Mouse (Mus musculus) stomach, postnatal 0 days (tissue): ENCODE data around the gene Gm42791. TPM values are rescaled to one million over a fixed set of nuclear protein-coding genes. Genes with fewer than 3 reads are reported as not detected.

Source experiments
- ATAC-seq: fragments of 200-750 bp; cut with Nextera tagmentation; 2 replicates; pipeline ENCODE4 v1.8.0; 2017; ENCODE audit not compliant: low FRiP score, low TSS enrichment
- DNase-seq: peaks from one replicate; pipeline ENCODE4 v3.0.0-alpha.2; 2016; ENCODE audit warnings: low spot score
- H3K27ac ChIP-seq: fragments of 300-500 bp; sonication (generic); replicated peaks from 2 replicates; pipeline ENCODE4 v1.5.1; 2014; ENCODE audit warnings: mild to moderate bottlenecking, control low read depth
- H3K27me3 ChIP-seq: fragments of 300-500 bp; sonication (generic); 2 replicates; pipeline ENCODE4 v1.6.1; 2014; ENCODE audit warnings: low read length; ENCODE audit not compliant: control insufficient read depth, insufficient read depth
- H3K36me3 ChIP-seq: fragments of 300-500 bp; sonication (generic); 2 replicates; pipeline ENCODE4 v1.6.1; 2014; ENCODE audit warnings: low read length, mixed read lengths; ENCODE audit not compliant: control insufficient read depth, insufficient read depth
- H3K4me1 ChIP-seq: fragments of 300-500 bp; sonication (generic); replicated peaks from 2 replicates; pipeline ENCODE4 v1.6.1; 2014; ENCODE audit warnings: antibody characterized with exemption; ENCODE audit not compliant: control insufficient read depth, insufficient read depth
- H3K4me2 ChIP-seq: fragments of 300-500 bp; sonication (generic); replicated peaks from 2 replicates; pipeline ENCODE4 v1.6.1; 2014; ENCODE audit warnings: low read depth, mild to moderate bottlenecking, control low read depth, moderate library complexity
- H3K4me3 ChIP-seq: fragments of 300-500 bp; sonication (generic); 2 replicates; pipeline ENCODE4 v1.5.1; 2014; ENCODE audit warnings: low read depth, low read length, control low read depth
- H3K9ac ChIP-seq: fragments of 300-500 bp; sonication (generic); 2 replicates; pipeline ENCODE4 v1.6.1; 2014; ENCODE audit warnings: mild to moderate bottlenecking, low read length, control low read depth, mixed read lengths
- H3K9me3 ChIP-seq: fragments of 300-500 bp; sonication (generic); 2 replicates; pipeline ENCODE4 v1.6.1; 2016; ENCODE audit warnings: low read length; ENCODE audit not compliant: control insufficient read depth
- CTCF ChIP-seq: IDR thresholded peaks from 2 replicates; pipeline ENCODE4 v1.5.1; 2016; ENCODE audit warnings: antibody characterized with exemption, low read depth, mild to moderate bottlenecking, moderate library complexity
- EP300 ChIP-seq: optimal IDR thresholded peaks from 2 replicates; pipeline ENCODE3; 2016; ENCODE audit warnings: antibody characterized with exemption
- WGBS: fragments of 180-500 bp; shearing (Covaris S2); extraction: QIAGEN DNeasy Blood & Tissue Kit; methylation state at CpG from one replicate; pipeline ENCODE4 v1.1.7; 2014; 5-methylcytosine and 5-hydroxymethylcytosine counted together
- polyA plus RNA-seq: library from polyadenylated mRNA; unstranded; fragments of >200 nt; fragmentation: Nextera tagmentation; extraction: Ambion mirVana; gene quantifications from 2 replicates; pipeline ENCODE4 v1.2.1, GENCODE M21; 2015

The Gm42791 gene
- polyA plus RNA-seq, 1 experiment from 2014 or later = 0.99 TPM

DNA sequence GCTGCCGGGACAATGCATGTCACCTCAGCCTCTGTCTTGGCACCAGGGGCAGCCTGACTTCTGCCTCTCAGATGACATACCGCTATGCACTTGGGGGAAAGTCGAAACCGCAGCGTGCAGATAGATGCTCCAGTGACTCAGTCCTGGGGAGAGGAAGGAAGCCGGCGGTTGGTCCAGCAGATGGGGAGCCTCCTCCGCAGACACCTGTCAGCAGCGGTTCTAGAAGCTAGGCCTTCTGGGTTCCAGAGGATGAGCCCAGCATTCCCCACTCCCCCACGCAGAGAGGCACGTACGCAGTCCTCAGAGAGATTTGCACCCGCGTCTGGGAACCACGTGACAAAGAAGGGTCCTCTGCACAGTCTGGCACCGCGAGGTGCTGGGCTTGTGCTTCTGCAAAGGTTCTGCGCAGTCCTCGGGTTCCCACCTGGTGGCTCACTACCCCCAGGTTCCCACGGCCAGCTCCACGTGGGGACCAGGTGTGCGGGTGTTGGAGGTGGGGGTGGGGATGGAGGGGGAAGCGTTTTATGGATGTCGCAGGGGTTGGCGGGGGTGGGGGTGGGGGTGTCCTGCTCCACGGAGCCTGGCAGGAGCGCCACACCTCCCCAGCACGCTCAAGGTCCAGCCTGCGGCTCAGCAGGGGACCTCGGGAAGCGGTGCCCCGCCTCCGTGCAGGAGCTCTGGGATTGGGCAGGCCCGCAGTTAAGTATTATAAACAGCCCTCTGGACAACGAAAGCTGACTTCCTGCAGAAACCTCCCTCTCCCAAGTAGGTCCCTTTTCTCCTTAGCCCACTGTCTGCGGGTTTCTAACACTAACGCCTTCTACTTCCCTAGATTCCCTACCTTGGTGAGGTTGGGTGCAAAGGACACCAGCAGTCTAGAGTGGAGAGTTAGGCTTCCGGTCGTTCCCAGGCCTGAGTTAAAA lies 35.6 kb downstream of the Gm42791 start:
- Histone ChIP-seq H3K9ac (peak overlapping the region; percentile 50), H3K36me3 (no peaks in the 10 kb centered on the region), H3K4me3 (peak overlapping the region; percentile 39), H3K4me1 (peaks cover 6% of the 10 kb centered on the region; the same call in 1 of the 2 replicates), H3K9me3 (no peaks in the 10 kb centered on the region), H3K27me3 (no peaks in the 10 kb centered on the region), H3K4me2 (peak overlapping the region; percentile 69), H3K27ac (peak overlapping the region; percentile 85)
- TF ChIP-seq EP300 (no peak), CTCF (no peak)
- WGBS = 3% methylated on average over 39 of the region's 39 CpGs
- ATAC-seq = peak; percentile 88
- peak; percentile 85 for DNase-seq

DNA sequence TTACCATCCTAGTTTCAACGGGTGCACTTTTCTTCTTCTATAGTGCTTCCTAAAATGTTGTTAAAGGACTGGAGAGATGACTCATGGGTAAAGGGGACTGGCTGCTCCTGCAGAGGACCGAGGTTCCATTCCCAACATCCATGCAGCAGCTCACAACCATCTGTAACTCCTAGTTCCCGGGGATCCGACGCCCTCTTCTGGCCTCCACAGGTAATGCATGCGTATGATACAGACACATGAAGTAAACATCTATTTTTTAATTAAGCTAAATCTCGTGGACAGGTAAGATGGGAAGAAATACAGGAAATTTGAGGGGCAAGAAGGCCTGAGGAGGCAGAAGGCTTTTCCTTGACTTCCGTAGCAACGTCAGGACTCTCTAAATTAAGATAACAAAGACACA lies 36.6 kb downstream of the Gm42791 start:
- 51% methylated on average over 9 of the region's 9 CpGs for WGBS
- Histone ChIP-seq H3K27ac (no peak overlapping the region), H3K4me3 (no peak overlapping the region), H3K9ac (no peak overlapping the region), H3K4me1 (peaks cover 6% of the 10 kb centered on the region; the same call in 1 of the 2 replicates), H3K36me3 (no peaks in the 10 kb centered on the region), H3K9me3 (no peaks in the 10 kb centered on the region), H3K27me3 (no peaks in the 10 kb centered on the region), H3K4me2 (no peak overlapping the region)
- no peak for ATAC-seq
- no peak for DNase-seq
- TF ChIP-seq CTCF (peak; percentile 71), EP300 (no peak)

DNA sequence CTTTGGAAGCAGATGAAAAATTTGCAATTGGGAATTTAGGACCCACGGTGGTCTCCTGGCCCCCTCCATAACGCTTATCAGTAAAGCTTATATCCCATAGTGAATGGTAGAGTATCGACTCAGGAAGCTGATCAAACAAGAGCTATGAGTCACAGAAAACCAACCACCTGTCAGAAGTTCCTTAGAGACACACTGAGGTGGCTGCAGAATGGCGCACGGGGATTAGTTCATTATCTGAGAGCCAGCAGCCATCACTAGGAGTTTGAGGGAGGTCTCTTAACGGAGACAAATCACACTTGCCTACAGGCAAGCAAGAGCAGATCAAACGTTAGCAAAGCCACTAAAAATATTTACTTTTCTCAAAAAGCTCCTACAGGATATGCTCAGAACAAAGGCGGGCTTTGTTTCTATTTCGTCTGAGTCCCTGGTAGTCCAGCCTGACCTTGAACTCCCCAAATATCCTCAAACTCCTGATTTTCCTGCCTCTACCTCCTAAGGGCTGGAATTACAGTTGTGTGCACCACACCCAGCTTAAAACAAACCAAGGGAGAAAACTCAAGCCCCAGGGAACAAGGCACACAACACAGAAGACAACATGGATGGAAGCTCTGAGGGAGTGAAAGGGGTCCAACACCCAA lies 37.9 kb downstream of the Gm42791 start:
- 30% methylated on average over 9 of the region's 9 CpGs for WGBS
- no peaks in the 10 kb centered on the region for H3K27me3 ChIP-seq
- H3K9ac ChIP-seq = no peak overlapping the region
- no peak overlapping the region for H3K4me3 ChIP-seq
- peak; percentile 18; the same call in 1 of the 2 replicates for ATAC-seq
- H3K4me1 ChIP-seq = peaks cover 6% of the 10 kb centered on the region; the same call in 1 of the 2 replicates
- no peaks in the 10 kb centered on the region for H3K36me3 ChIP-seq
- TF ChIP-seq CTCF (no peak), EP300 (no peak)
- peak overlapping the region; percentile 6; the same call in 1 of the 2 replicates for H3K4me2 ChIP-seq
- 0 out of 2 replicates have a peak overlapping the region, but pooled peaks have one; percentile 14 for H3K27ac ChIP-seq
- no peaks in the 10 kb centered on the region for H3K9me3 ChIP-seq
- DNase-seq = peak; percentile 36

DNA sequence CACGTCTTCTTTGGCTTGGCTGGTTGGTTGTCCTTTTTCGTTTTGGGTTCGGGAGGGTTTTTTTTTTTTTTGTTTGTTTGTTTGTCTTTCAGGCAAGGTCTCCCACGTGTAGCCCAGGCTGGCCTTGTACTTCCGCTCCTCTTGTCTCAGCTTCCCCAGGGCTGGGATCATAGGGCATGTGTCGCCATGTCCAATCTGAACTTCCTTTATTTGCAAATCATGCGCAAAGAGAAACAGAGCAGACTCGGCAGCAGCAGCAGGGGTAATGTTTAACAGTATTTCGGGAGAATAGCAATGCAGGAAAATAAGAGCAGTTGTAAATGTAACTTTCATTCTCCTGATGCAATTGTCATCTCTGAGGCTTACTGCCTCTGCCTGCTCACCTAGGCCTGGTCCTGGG lies 38.9 kb downstream of the Gm42791 start:
- DNase-seq = no peak
- Histone ChIP-seq H3K27ac (no peak overlapping the region), H3K4me1 (peaks cover 6% of the 10 kb centered on the region; the same call in 1 of the 2 replicates), H3K4me2 (no peak overlapping the region), H3K9ac (no peak overlapping the region), H3K9me3 (no peaks in the 10 kb centered on the region), H3K27me3 (no peaks in the 10 kb centered on the region), H3K4me3 (no peak overlapping the region), H3K36me3 (no peaks in the 10 kb centered on the region)
- 64% methylated on average over 9 of the region's 9 CpGs for WGBS
- TF ChIP-seq CTCF (no peak), EP300 (no peak)
- ATAC-seq = no peak

DNA sequence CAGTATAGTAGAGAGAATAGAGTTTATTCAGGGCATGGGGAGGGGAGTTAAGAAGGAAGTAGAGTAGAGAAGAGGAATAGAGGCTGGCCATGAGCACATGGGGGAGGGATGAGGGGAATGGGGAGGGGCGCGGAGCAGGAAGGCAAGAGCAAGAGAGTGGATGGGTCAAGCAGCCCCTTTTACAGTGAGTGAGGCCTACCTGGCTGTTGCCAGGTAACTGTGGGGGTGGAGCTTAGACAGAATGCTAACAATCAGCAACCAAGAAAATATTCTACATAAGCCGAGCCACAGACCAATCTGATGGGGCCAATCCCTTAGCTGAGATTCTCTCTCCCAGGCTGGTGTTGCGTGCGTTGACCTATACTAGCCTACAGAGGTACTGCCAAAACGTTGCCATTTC lies 39.4 kb downstream of the Gm42791 start:
- no peak for TF ChIP-seq EP300
- Histone ChIP-seq H3K27ac (no peak overlapping the region), H3K4me2 (no peak overlapping the region), H3K9me3 (no peaks in the 10 kb centered on the region), H3K9ac (no peak overlapping the region), H3K27me3 (no peaks in the 10 kb centered on the region), H3K4me3 (no peak overlapping the region), H3K4me1 (peaks cover 6% of the 10 kb centered on the region; the same call in 1 of the 2 replicates), H3K36me3 (no peaks in the 10 kb centered on the region)
- ATAC-seq (no peak), DNase-seq (no peak)
- 90% methylated on average over 6 of the region's 6 CpGs for WGBS
